Mouse (Mus musculus) adrenal gland, postnatal 14 days (tissue): ENCODE measurements at regions not wholly inside any gene's neighbourhood (a gene's known extent, or its start where the extent isn't known, plus 50 kb on each side); places are given as distances from the start of the nearest gene placed in this dataset.

Experiments used
- DNase-seq: peaks from one replicate; pipeline ENCODE4 v3.0.0; 2021; ENCODE audit warnings: mixed read lengths

DNA sequence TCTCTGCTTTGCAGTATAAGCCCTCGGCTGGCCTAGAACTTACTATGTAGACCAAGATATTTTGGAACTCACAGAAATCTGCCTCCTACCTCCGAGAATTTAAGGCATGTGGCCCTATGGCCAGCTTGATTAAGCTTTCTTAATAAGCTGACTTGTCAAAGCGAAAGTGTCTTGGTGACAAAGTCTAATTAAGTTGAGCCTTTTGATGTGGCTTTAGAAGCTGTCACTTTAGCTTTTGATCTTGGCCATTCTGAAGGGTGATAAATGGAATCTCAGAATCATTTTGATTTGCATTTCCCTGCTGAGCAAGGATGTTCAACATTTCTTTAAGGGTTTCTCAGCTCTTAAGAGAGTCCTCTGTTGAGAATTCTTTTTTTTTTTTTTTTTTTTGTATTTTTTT, 67.6 kb upstream of the Tdrd3 start:
- no peak for DNase-seq

DNA sequence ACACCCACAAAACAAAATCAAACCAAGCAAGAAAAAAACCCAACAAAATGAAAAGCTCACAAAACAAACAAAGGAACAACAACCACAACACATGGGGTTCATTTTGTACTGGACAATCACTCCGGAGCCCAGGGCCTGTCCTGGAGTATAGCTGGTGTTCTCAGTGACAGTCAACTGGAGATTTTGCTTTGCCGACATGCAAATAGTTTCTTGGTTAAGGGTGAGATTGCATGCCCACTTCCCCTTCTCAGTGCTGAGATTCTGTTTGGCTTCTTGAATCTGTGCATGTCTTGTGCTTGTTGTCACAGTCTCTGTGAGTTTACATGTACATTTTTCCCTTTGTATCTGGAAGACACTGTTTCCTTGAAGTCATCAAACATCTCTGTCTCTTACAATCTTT, 50.6 kb upstream of the Tdrd3 start:
- DNase-seq: no peak
